Mouse (Mus musculus): Measurements from ENCODE around the gene Dhrs3. TPM values are rescaled to one million over a fixed set of nuclear protein-coding genes. Genes with fewer than 3 reads are reported as not detected.

Dhrs3 gene
- total RNA-seq, 1 experiment: 5.3 TPM

DNA sequence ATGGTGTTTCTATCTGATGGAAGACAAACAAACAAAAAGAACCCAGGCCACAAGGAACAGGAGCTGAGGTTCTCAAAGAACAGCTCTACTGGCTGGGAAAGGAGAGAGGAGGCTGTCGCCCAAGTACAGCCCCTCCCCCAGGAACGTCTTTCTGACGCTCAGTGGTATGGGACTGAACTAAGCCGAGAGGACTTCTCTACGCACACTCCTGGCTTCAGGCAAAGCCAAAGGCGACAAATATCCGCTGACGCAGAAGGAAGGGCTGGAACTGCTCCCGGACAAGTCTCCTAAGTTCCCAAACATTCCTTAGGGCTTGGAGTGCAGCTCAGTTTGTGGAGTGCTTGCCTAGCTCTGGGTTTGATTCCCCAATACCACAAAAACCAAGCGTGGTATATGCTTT, 37.7 kb downstream of the Dhrs3 start:
- TF ChIP-seq CHD2 (IDR thresholded peaks at IDR 0.05; ENCODE audit: low read depth, low read length): no peak
- no peak for TF ChIP-seq HCFC1 (IDR thresholded peaks at IDR 0.05; ENCODE audit: borderline replicate concordance, insufficient read depth, low read length)
- no peak for TF ChIP-seq ZC3H11A (IDR thresholded peaks at IDR 0.05; ENCODE audit: borderline replicate concordance, low read depth, low read length)
- TF ChIP-seq MAFK (IDR thresholded peaks at IDR 0.05; ENCODE audit: insufficient read depth, low read depth, low read length): no peak
- TF ChIP-seq ZNF384 (IDR thresholded peaks at IDR 0.05; ENCODE audit: low read depth, low read length): no peak
- Histone ChIP-seq H3K4me1 (ENCODE audit: control insufficient read depth in 2 of 2, insufficient read depth in 2 of 2, low read length in 2 of 2, poor library complexity in 1 of 2) (peaks cover 0 to 3% of the 10 kb centered on the region in 2 experiments; a peak in 1 of 4 replicates), H3K9me3 (ENCODE audit: control insufficient read depth, insufficient read depth, low read depth, low read length) (no peaks in the 10 kb centered on the region), H3K27ac (ENCODE audit: insufficient read depth, low read depth, low read length, poor library complexity, severe bottlenecking) (no peak overlapping the region), H3K36me3 (ENCODE audit: control insufficient read depth, insufficient read depth, low read length, poor library complexity, severe bottlenecking) (no peaks in the 10 kb centered on the region), H3K4me3 (ENCODE audit: insufficient read depth in 1 of 2, low read depth in 1 of 2, low read length in 2 of 2, poor library complexity in 1 of 2, severe bottlenecking in 1 of 2) (no peak overlapping the region), H3K9ac (ENCODE audit: insufficient read depth, low read depth, low read length, poor library complexity, severe bottlenecking) (no peak overlapping the region)
- no peak for DNase-seq (ENCODE audit: low read depth, low spot score)
- in situ Hi-C loops (cut with MboI; ENCODE audit: low sequenced_read_pairs in 2 of 2, unreplicated experiment in 2 of 2): no loop called here

DNA sequence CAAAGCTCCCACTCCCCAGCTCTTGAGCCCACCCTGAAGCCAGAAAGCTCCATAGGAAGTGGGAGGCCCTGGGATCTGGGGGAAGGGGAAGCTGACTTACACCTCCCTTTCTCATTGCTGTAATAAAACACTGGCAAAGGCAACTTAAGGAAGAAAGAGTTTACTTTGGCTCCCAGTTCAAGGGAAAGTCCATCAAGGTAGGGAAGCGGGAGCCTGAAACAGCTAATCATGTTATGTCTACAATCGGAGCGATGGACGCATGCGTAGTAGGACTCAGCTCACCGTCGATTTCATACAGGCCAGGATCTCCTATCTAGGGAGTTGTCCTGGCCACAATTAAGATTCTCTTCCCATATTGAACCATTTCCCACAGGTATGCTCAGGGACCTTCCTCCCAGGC, 38.5 kb downstream of the Dhrs3 start:
- Histone ChIP-seq H3K36me3 (ENCODE audit: control insufficient read depth, insufficient read depth, low read length, poor library complexity, severe bottlenecking) (no peaks in the 10 kb centered on the region), H3K9me3 (ENCODE audit: control insufficient read depth, insufficient read depth, low read depth, low read length) (no peaks in the 10 kb centered on the region), H3K9ac (ENCODE audit: insufficient read depth, low read depth, low read length, poor library complexity, severe bottlenecking) (no peak overlapping the region), H3K4me1 (ENCODE audit: control insufficient read depth in 2 of 2, insufficient read depth in 2 of 2, low read length in 2 of 2, poor library complexity in 1 of 2) (peaks cover 0 to 3% of the 10 kb centered on the region in 2 experiments; a peak in 1 of 4 replicates), H3K4me3 (ENCODE audit: insufficient read depth in 1 of 2, low read depth in 1 of 2, low read length in 2 of 2, poor library complexity in 1 of 2, severe bottlenecking in 1 of 2) (no peak overlapping the region), H3K27ac (ENCODE audit: insufficient read depth, low read depth, low read length, poor library complexity, severe bottlenecking) (no peak overlapping the region)
- no peak for DNase-seq (ENCODE audit: low read depth, low spot score)
- TF ChIP-seq ZC3H11A (IDR thresholded peaks at IDR 0.05; ENCODE audit: borderline replicate concordance, low read depth, low read length) (no peak), CHD2 (IDR thresholded peaks at IDR 0.05; ENCODE audit: low read depth, low read length) (no peak), MAFK (IDR thresholded peaks at IDR 0.05; ENCODE audit: insufficient read depth, low read depth, low read length) (no peak), ZNF384 (IDR thresholded peaks at IDR 0.05; ENCODE audit: low read depth, low read length) (no peak), HCFC1 (IDR thresholded peaks at IDR 0.05; ENCODE audit: borderline replicate concordance, insufficient read depth, low read length) (no peak)
- in situ Hi-C loops (cut with MboI; ENCODE audit: low sequenced_read_pairs in 2 of 2, unreplicated experiment in 2 of 2): no loop called here

DNA sequence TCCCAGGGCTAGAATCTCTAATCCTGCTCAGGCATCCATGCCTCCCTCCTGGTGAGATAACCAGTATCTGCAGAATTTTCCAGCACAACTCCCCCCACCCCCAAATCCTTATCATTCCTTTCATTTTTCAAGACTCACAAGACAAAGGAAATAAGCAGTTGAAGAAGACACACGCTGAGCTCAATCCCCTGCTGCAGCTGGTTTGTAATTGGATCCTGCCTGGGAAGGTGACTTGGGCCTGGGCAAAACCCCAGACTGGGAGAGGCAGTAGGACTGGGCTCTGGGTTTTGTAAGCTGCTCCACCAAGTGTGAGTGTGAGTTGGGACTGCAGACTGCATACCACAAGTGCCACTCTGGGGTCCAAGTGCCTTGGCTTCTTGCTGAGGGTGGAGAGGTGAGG, 41.9 kb downstream of the Dhrs3 start:
- H3K4me1 ChIP-seq (ENCODE audit: control insufficient read depth in 2 of 2, insufficient read depth in 2 of 2, low read length in 2 of 2, poor library complexity in 1 of 2): peaks cover 0 to 3% of the 10 kb centered on the region in 2 experiments; a peak in 1 of 4 replicates
- in situ Hi-C loops (cut with MboI; ENCODE audit: low sequenced_read_pairs in 2 of 2, unreplicated experiment in 2 of 2): no loop called here
- no peaks in the 10 kb centered on the region for H3K9me3 ChIP-seq (ENCODE audit: control insufficient read depth, insufficient read depth, low read depth, low read length)
- no peak overlapping the region for H3K27ac ChIP-seq (ENCODE audit: insufficient read depth, low read depth, low read length, poor library complexity, severe bottlenecking)
- no peaks in the 10 kb centered on the region for H3K36me3 ChIP-seq (ENCODE audit: control insufficient read depth, insufficient read depth, low read length, poor library complexity, severe bottlenecking)
- no peak overlapping the region for H3K4me3 ChIP-seq (ENCODE audit: insufficient read depth in 1 of 2, low read depth in 1 of 2, low read length in 2 of 2, poor library complexity in 1 of 2, severe bottlenecking in 1 of 2)
- no peak for DNase-seq (ENCODE audit: low read depth, low spot score)
- TF ChIP-seq ZC3H11A (IDR thresholded peaks at IDR 0.05; ENCODE audit: borderline replicate concordance, low read depth, low read length) (no peak), CHD2 (IDR thresholded peaks at IDR 0.05; ENCODE audit: low read depth, low read length) (no peak), MAFK (IDR thresholded peaks at IDR 0.05; ENCODE audit: insufficient read depth, low read depth, low read length) (no peak), HCFC1 (IDR thresholded peaks at IDR 0.05; ENCODE audit: borderline replicate concordance, insufficient read depth, low read length) (no peak), ZNF384 (IDR thresholded peaks at IDR 0.05; ENCODE audit: low read depth, low read length) (no peak)
- no peak overlapping the region for H3K9ac ChIP-seq (ENCODE audit: insufficient read depth, low read depth, low read length, poor library complexity, severe bottlenecking)

DNA sequence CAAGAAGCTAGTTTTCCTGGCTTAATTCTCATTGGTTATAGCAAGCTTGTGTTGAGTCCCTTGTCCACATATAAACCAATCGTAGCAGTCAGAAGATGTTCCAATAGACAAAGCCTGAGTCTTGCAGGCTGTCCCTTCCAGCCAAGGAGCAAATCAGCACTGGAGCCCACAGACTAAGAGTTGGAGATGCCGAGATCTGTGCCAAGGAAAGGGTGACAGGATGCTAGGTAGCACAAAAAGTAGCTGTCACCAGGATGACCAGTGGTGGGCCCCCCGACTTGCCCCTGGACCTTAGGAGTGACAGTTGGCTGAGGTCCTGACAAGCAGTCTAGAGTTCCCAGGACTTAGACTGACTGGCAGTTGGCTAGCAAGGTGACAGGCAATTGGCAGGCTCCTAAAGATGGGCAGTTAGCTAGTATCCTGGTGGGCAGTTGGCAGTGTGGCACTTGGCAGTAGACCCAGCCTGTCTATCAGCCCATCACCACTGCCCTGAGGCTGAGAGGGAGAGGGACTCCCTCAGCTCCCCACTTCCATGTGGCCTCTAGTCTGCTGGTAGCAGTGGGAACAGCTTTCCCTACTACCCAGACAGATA, 44.0 kb downstream of the Dhrs3 start:
- no peak for TF ChIP-seq CHD2 (IDR thresholded peaks at IDR 0.05; ENCODE audit: low read depth, low read length)
- no peak for TF ChIP-seq HCFC1 (IDR thresholded peaks at IDR 0.05; ENCODE audit: borderline replicate concordance, insufficient read depth, low read length)
- TF ChIP-seq ZNF384 (IDR thresholded peaks at IDR 0.05; ENCODE audit: low read depth, low read length): no peak
- no peak for TF ChIP-seq MAFK (IDR thresholded peaks at IDR 0.05; ENCODE audit: insufficient read depth, low read depth, low read length)
- TF ChIP-seq ZC3H11A (IDR thresholded peaks at IDR 0.05; ENCODE audit: borderline replicate concordance, low read depth, low read length): no peak
- no peak for DNase-seq (ENCODE audit: low read depth, low spot score)
- H3K27ac ChIP-seq (ENCODE audit: insufficient read depth, low read depth, low read length, poor library complexity, severe bottlenecking): no peak overlapping the region; the same call in 1 of the 2 replicates

More for the DNA sequence above, 44.0 kb downstream of the Dhrs3 start:
- H3K36me3 ChIP-seq (ENCODE audit: control insufficient read depth, insufficient read depth, low read length, poor library complexity, severe bottlenecking): no peaks in the 10 kb centered on the region
- in situ Hi-C loops (cut with MboI; ENCODE audit: low sequenced_read_pairs in 2 of 2, unreplicated experiment in 2 of 2): no loop called here
- H3K9me3 ChIP-seq (ENCODE audit: control insufficient read depth, insufficient read depth, low read depth, low read length): no peaks in the 10 kb centered on the region
- H3K4me3 ChIP-seq (ENCODE audit: insufficient read depth in 1 of 2, low read depth in 1 of 2, low read length in 2 of 2, poor library complexity in 1 of 2, severe bottlenecking in 1 of 2): no peak overlapping the region
- H3K9ac ChIP-seq (ENCODE audit: insufficient read depth, low read depth, low read length, poor library complexity, severe bottlenecking): no peak overlapping the region
- H3K4me1 ChIP-seq (ENCODE audit: control insufficient read depth in 2 of 2, insufficient read depth in 2 of 2, low read length in 2 of 2, poor library complexity in 1 of 2): peaks cover 0 to 3% of the 10 kb centered on the region in 2 experiments; a peak in 1 of 4 replicates

Data from ES-E14 (cell line).